Mouse (Mus musculus) limb, embryonic 11.5 days (tissue): Measurements from ENCODE around the gene Cntfr. TPM values are rescaled to one million over a fixed set of nuclear protein-coding genes. Genes with fewer than 3 reads are reported as not detected.
A peak's percentile ranks its signal among the peaks of the same experiment; 100 is the strongest.

Source experiments
- ATAC-seq: fragments of 200-750 bp; cut with Nextera tagmentation; 2 replicates; pipeline ENCODE4 v1.8.0; 2017; ENCODE audit warnings: low read depth; ENCODE audit not compliant: insufficient number of reproducible peaks, low FRiP score, low TSS enrichment
- DNase-seq: peaks from one replicate; pipeline ENCODE4 v3.0.0-alpha.2; 2015; ENCODE audit warnings: low spot score
- H3K27ac ChIP-seq: fragments of 300-500 bp; sonication (generic); replicated peaks from 2 replicates; pipeline ENCODE4 v1.5.1; 2014; ENCODE audit warnings: low read depth, mild to moderate bottlenecking, low read length
- H3K27me3 ChIP-seq: fragments of 300-500 bp; sonication (generic); 2 replicates; pipeline ENCODE4 v1.6.1; 2014; ENCODE audit warnings: mild to moderate bottlenecking, low read length, mixed read lengths; ENCODE audit not compliant: control insufficient read depth, insufficient read depth
- H3K36me3 ChIP-seq: fragments of 300-500 bp; sonication (generic); 2 replicates; pipeline ENCODE4 v1.6.1; 2014; ENCODE audit warnings: mild to moderate bottlenecking, low read length, moderate library complexity, mixed read lengths; ENCODE audit not compliant: control insufficient read depth, insufficient read depth
- H3K4me1 ChIP-seq: fragments of 300-500 bp; sonication (generic); 2 replicates; pipeline ENCODE4 v1.6.1; 2014; ENCODE audit warnings: low read length, mixed read lengths; ENCODE audit not compliant: control insufficient read depth, insufficient read depth
- H3K4me2 ChIP-seq: fragments of 300-500 bp; sonication (generic); 2 replicates; pipeline ENCODE4 v1.6.1; 2014; ENCODE audit warnings: low read depth, mild to moderate bottlenecking, moderate library complexity; ENCODE audit not compliant: severe bottlenecking
- H3K4me3 ChIP-seq: fragments of 300-500 bp; sonication (generic); 2 replicates; pipeline ENCODE4 v1.5.1; 2014; ENCODE audit warnings: low read depth, low read length
- H3K9ac ChIP-seq: fragments of 300-500 bp; sonication (generic); 2 replicates; pipeline ENCODE4 v1.6.1; 2014; ENCODE audit warnings: mild to moderate bottlenecking, low read length
- H3K9me3 ChIP-seq: fragments of 300-500 bp; sonication (generic); 2 replicates; pipeline ENCODE4 v1.6.1; 2016; ENCODE audit warnings: low read length; ENCODE audit not compliant: control insufficient read depth
- WGBS: fragments of 180-500 bp; shearing (Covaris S2); extraction: QIAGEN DNeasy Blood & Tissue Kit; methylation state at CpG from one replicate; pipeline ENCODE4 v1.1.7; 2014; 5-methylcytosine and 5-hydroxymethylcytosine counted together
- polyA plus RNA-seq: library from polyadenylated mRNA; unstranded; fragments of >200 nt; fragmentation: Nextera tagmentation; extraction: Ambion mirVana; gene quantifications from 2 replicates; pipeline ENCODE4 v1.2.1, GENCODE M21; 2014

Cntfr gene
- polyA plus RNA-seq, 1 experiment from 2014 or later, result 5.6 TPM

GRCm38 (mm10) chr4:41635906-41636305 is 61.0 kb downstream of the Cntfr start:
- no peaks in the 10 kb centered on the region; the same call in 1 of the 2 replicates for H3K36me3 ChIP-seq
- H3K4me2 ChIP-seq, result no peak overlapping the region
- H3K9me3 ChIP-seq, result no peaks in the 10 kb centered on the region
- H3K4me1 ChIP-seq, result peaks cover 43% of the 10 kb centered on the region
- peaks cover 9% of the 10 kb centered on the region; the same call in 1 of the 2 replicates for H3K27me3 ChIP-seq
- WGBS, result 39% methylated on average over 2 of the region's 2 CpGs
- no peak overlapping the region for H3K27ac ChIP-seq
- ATAC-seq (peak; percentile 33; the same call in 1 of the 2 replicates), DNase-seq (peak; percentile 82)
- no peak overlapping the region for H3K9ac ChIP-seq
- no peak overlapping the region for H3K4me3 ChIP-seq

- Histone ChIP-seq H3K4me3 (no peak overlapping the region), H3K9me3 (no peaks in the 10 kb centered on the region), H3K4me2 (no peak overlapping the region), H3K4me1 (peaks cover 47% of the 10 kb centered on the region), H3K36me3 (no peaks in the 10 kb centered on the region; the same call in 1 of the 2 replicates), H3K9ac (no peak overlapping the region), H3K27me3 (peaks cover 9% of the 10 kb centered on the region; the same call in 1 of the 2 replicates), H3K27ac (no peak overlapping the region)
- DNase-seq (no peak), ATAC-seq (no peak)
- 63% methylated on average over 8 of the region's 8 CpGs for WGBS
These were observed 61.7 kb downstream of the Cntfr start for GRCm38 (mm10) chr4:41635224-41635623.

GRCm38 (mm10) chr4:41634631-41635030 is 62.3 kb downstream of the Cntfr start:
- Histone ChIP-seq H3K4me2 (no peak overlapping the region), H3K4me3 (no peak overlapping the region), H3K27ac (no peak overlapping the region), H3K9ac (no peak overlapping the region), H3K9me3 (no peaks in the 10 kb centered on the region), H3K27me3 (peaks cover 9% of the 10 kb centered on the region; the same call in 1 of the 2 replicates), H3K4me1 (peaks cover 52% of the 10 kb centered on the region), H3K36me3 (no peaks in the 10 kb centered on the region; the same call in 1 of the 2 replicates)
- 93% methylated on average over 8 of the region's 8 CpGs for WGBS
- DNase-seq (no peak), ATAC-seq (no peak)

GRCm38 (mm10) chr4:41633001-41633400 is 63.9 kb downstream of the Cntfr start:
- DNase-seq (no peak), ATAC-seq (no peak)
- WGBS, result 66% methylated on average over 9 of the region's 9 CpGs
- Histone ChIP-seq H3K9me3 (no peaks in the 10 kb centered on the region), H3K9ac (no peak overlapping the region), H3K36me3 (no peaks in the 10 kb centered on the region), H3K27me3 (0 out of 2 replicates have a peak, but pooled peaks cover 4% of the 10 kb centered on the region), H3K27ac (no peak overlapping the region), H3K4me3 (no peak overlapping the region), H3K4me1 (peaks cover 62% of the 10 kb centered on the region), H3K4me2 (no peak overlapping the region)

DNA sequence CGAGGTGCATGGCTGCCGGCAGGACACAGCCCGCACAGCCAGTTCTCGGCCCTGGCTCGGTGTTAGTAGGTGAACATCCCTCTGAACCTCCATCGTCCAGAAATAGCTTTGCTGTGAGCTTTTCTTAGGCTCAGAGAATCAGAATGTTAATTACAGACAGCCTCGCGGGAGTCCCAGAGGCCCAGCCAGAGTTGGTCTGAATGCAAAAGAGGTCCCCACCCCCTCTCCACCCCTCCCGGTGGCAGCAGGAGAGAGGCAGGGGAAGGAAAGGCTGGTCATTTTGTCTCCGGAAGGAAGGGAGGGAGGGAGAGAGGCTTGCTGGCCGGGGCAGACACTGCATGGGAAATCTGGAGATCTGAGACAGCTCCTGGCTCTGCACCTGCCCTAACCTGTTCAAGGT is 65.5 kb downstream of the Cntfr start:
- Histone ChIP-seq H3K4me1 (peaks cover 60% of the 10 kb centered on the region), H3K9ac (no peak overlapping the region), H3K4me3 (no peak overlapping the region), H3K4me2 (no peak overlapping the region), H3K36me3 (no peaks in the 10 kb centered on the region), H3K27me3 (0 out of 2 replicates have a peak, but pooled peaks cover 4% of the 10 kb centered on the region), H3K9me3 (no peaks in the 10 kb centered on the region), H3K27ac (no peak overlapping the region)
- 3% methylated on average over 11 of the region's 11 CpGs for WGBS
- no peak for ATAC-seq
- peak; percentile 53 for DNase-seq

- peaks cover 8% of the 10 kb centered on the region; the same call in 1 of the 2 replicates for H3K27me3 ChIP-seq
- no peaks in the 10 kb centered on the region for H3K9me3 ChIP-seq
- 34% methylated on average over 6 of the region's 6 CpGs for WGBS
- H3K27ac ChIP-seq, result no peak overlapping the region
- no peak overlapping the region for H3K4me2 ChIP-seq
- H3K9ac ChIP-seq, result no peak overlapping the region
- no peak overlapping the region for H3K4me3 ChIP-seq
- ATAC-seq (no peak), DNase-seq (no peak)
- no peaks in the 10 kb centered on the region for H3K36me3 ChIP-seq
- H3K4me1 ChIP-seq, result peaks cover 49% of the 10 kb centered on the region
These were observed 66.7 kb downstream of the Cntfr start for GRCm38 (mm10) chr4:41630196-41630595.

DNA sequence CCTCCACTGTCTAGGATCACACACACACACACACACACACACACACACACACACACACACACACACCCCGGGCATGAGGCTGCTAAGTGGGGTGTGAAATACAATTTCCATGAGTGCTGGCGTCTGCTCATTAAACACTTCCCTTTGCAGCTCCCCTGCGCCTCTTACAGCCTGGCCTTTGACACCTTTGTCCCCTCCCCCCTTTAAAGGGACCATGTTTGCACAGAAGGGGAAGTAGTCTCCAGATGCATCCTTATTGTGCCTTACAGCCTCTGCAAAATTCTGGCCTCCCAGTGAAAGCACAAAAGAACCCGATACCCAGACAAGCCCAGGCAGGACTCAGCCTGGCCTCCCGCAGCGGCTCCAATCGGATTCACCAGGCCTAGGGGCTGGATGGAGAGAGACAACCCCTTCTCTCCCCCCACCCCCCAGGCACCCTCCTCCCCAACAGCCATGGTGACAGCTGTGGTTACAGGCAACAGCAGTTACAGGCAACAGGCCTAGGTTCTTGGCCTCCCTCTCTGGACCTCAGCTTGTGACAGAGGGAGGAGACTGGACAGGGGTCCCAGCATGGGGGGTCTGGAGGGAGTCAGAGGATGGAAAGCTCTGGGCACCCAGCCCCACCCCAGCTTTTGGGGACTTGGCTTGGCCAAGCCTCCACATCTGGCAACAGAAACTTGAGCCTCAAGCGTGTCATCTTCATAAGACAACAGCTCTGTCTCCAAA is 68.5 kb downstream of the Cntfr start:
- peak; percentile 74 for DNase-seq
- Histone ChIP-seq H3K9me3 (no peaks in the 10 kb centered on the region), H3K9ac (no peak overlapping the region; the same call in 1 of the 2 replicates), H3K27me3 (peaks cover 17% of the 10 kb centered on the region), H3K4me1 (peaks cover 48% of the 10 kb centered on the region), H3K36me3 (no peaks in the 10 kb centered on the region), H3K27ac (peak overlapping the region; percentile 74), H3K4me3 (no peak overlapping the region), H3K4me2 (peak overlapping the region; percentile 26)
- WGBS, result under 1% methylated on average over 8 of the region's 8 CpGs
- peak; percentile 81 for ATAC-seq

DNA sequence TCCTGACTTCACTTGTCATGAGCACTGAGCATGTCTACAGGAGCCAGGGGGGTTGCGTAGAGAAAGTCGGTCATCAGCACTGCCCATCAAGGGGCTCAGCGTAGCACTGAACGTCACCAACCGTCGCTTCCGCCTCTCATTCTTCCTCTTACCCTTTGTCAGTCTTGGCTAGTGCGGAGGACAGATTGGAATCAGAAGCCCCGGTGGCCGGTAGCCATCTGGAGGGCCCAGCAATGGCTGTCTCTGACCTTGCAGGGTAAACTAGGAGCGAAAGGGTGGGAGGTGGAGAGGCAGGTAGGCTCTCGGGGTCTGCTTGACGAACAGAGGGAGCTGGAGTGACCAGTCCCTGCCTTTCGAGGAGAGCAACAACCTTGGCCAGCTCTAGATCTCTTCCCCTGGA is 74.8 kb downstream of the Cntfr start:
- DNase-seq, result no peak
- no peak overlapping the region for H3K4me3 ChIP-seq
- 91% methylated on average over 14 of the region's 14 CpGs for WGBS

More for the DNA sequence above, 74.8 kb downstream of the Cntfr start:
- H3K4me2 ChIP-seq, result no peak overlapping the region
- H3K36me3 ChIP-seq, result no peaks in the 10 kb centered on the region
- H3K4me1 ChIP-seq, result no peaks in the 10 kb centered on the region
- no peaks in the 10 kb centered on the region for H3K9me3 ChIP-seq
- H3K9ac ChIP-seq, result no peak overlapping the region
- no peak for ATAC-seq
- H3K27me3 ChIP-seq, result peaks cover 19% of the 10 kb centered on the region
- no peak overlapping the region for H3K27ac ChIP-seq
